Mouse (Mus musculus) thymus, adult 2 months (tissue): ENCODE measurements at regions not wholly inside any gene's neighbourhood (a gene's known extent, or its start where the extent isn't known, plus 50 kb on each side); places are given as distances from the start of the nearest gene placed in this dataset.

ENCODE experiments used
- DNase-seq: peaks from one replicate; pipeline ENCODE4 v3.0.0; 2021
- H3K27ac ChIP-seq: fragments of 200-500 bp; 2 replicates; pipeline ENCODE4 v1.5.1; 2012; ENCODE audit warnings: low read length, control low read depth; ENCODE audit not compliant: control insufficient read depth, insufficient read depth
- H3K27me3 ChIP-seq: fragments of 200-500 bp; 2 replicates; pipeline ENCODE4 v1.6.1; 2012; ENCODE audit warnings: mild to moderate bottlenecking, low read length, moderate library complexity, mixed read lengths; ENCODE audit not compliant: control insufficient read depth, insufficient read depth
- H3K36me3 ChIP-seq: fragments of 200-500 bp; 2 replicates; pipeline ENCODE4 v1.6.1; 2012; ENCODE audit warnings: mild to moderate bottlenecking, low read length, moderate library complexity; ENCODE audit not compliant: control insufficient read depth, insufficient read depth
- H3K4me1 ChIP-seq: fragments of 200-500 bp; replicated peaks from 2 replicates; pipeline ENCODE4 v1.6.1; 2012; ENCODE audit warnings: low read length; ENCODE audit not compliant: control insufficient read depth, insufficient read depth
- H3K4me3 ChIP-seq: fragments of 200-500 bp; 2 replicates; pipeline ENCODE4 v1.5.1; 2012; ENCODE audit warnings: mild to moderate bottlenecking, low read length, control low read depth, moderate library complexity; ENCODE audit not compliant: control insufficient read depth, insufficient read depth
- CTCF ChIP-seq: fragments of 200-500 bp; IDR thresholded peaks from 2 replicates; pipeline ENCODE4 v1.5.1; 2012; ENCODE audit warnings: mild to moderate bottlenecking, control low read depth, low read length, moderate library complexity, borderline replicate concordance; ENCODE audit not compliant: control insufficient read depth, poor library complexity, insufficient read depth; ENCODE audit errors: extremely low read depth
- POLR2A ChIP-seq: fragments of 200-500 bp; IDR thresholded peaks from 2 replicates; pipeline ENCODE4 v1.6.1; 2012; ENCODE audit warnings: mild to moderate bottlenecking, low read length, control low read depth, moderate library complexity; ENCODE audit not compliant: control insufficient read depth, poor library complexity, insufficient read depth; ENCODE audit errors: extremely low read depth
- WGBS: fragments of 180-500 bp; shearing (Covaris S2); methylation state at CpG from one replicate; pipeline ENCODE4 v1.1.7; 2018; 5-methylcytosine and 5-hydroxymethylcytosine counted together

DNA sequence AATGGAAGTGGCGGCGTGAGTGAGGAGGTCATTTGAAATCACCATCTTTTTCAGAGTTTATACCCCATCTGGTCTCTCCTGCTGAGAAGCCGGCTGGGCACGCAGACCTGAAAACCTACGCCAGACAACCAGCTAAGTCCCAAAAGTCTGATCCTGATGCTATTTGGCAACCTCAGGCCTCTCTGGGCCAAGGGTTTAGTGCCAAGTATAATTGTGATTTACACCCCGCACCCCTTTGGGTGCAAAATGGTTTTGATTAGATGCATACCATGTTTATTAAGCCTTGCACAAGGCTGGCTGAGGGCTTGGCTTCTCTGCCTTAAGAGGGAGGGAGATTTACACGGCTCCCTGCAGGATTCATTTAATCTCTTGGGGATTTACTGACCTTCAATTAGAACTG, 383.8 kb downstream of the Med13l start:
- H3K36me3 ChIP-seq = no peaks in the 10 kb centered on the region

DNA sequence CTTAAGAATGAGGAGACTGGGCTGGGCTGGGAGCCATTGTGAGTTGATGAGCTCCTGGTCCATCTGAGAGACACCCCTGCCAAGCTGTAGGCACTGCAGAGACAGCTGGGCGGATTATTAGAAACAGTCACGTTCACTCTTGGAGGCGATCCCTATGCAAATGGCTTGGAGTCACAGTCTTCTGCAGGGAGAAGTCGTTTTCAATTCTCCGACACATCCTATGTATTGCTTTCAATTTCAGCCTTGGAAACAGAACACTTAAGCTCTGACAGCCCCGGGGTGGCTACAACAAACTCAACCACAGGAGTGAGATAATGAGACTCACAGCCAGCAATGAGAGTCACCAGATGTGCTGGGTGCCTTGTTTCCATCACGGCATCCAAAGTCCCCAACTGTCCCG, 385.6 kb downstream of the Med13l start:
- Histone ChIP-seq H3K36me3 (no peaks in the 10 kb centered on the region), H3K4me1 (no peaks in the 10 kb centered on the region), H3K27ac (no peak overlapping the region), H3K27me3 (no peaks in the 10 kb centered on the region), H3K4me3 (no peak overlapping the region)
- no peak for DNase-seq
- TF ChIP-seq POLR2A = no peak
- no peak for TF ChIP-seq CTCF
- 49% methylated on average over 8 of the region's 8 CpGs for WGBS

More for the DNA sequence above, 383.8 kb downstream of the Med13l start:
- Histone ChIP-seq H3K4me3 (no peak overlapping the region), H3K4me1 (no peaks in the 10 kb centered on the region), H3K27ac (no peak overlapping the region), H3K27me3 (no peaks in the 10 kb centered on the region)
- TF ChIP-seq CTCF (no peak), POLR2A (no peak)
- no peak for DNase-seq
- 67% methylated on average over 7 of the region's 7 CpGs for WGBS

DNA sequence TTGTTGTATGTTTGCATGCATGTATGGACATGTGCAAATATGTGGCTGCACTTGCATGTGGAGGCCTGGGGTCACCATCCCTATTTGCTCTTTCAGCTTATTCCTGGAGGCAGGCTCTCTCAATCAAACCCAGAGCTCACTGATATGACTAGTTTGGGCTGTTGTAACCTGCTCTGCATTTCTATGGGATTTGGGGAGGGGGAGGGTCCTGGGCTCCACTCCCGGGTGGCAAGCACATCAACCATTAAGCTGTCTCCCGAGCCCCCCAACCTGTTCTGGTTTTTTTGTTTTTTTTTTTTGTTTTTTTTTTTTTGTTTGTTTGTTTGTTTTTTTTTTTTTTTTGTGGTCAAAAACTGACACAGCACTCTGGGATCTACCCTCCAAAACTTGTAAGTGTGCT, 386.5 kb downstream of the Med13l start:
- no peak for DNase-seq
- Histone ChIP-seq H3K27me3 (no peaks in the 10 kb centered on the region), H3K36me3 (no peaks in the 10 kb centered on the region), H3K4me1 (no peaks in the 10 kb centered on the region), H3K4me3 (no peak overlapping the region), H3K27ac (no peak overlapping the region)
- no peak for TF ChIP-seq CTCF
- no peak for TF ChIP-seq POLR2A
- 66% methylated on average over 2 of the region's 2 CpGs for WGBS

DNA sequence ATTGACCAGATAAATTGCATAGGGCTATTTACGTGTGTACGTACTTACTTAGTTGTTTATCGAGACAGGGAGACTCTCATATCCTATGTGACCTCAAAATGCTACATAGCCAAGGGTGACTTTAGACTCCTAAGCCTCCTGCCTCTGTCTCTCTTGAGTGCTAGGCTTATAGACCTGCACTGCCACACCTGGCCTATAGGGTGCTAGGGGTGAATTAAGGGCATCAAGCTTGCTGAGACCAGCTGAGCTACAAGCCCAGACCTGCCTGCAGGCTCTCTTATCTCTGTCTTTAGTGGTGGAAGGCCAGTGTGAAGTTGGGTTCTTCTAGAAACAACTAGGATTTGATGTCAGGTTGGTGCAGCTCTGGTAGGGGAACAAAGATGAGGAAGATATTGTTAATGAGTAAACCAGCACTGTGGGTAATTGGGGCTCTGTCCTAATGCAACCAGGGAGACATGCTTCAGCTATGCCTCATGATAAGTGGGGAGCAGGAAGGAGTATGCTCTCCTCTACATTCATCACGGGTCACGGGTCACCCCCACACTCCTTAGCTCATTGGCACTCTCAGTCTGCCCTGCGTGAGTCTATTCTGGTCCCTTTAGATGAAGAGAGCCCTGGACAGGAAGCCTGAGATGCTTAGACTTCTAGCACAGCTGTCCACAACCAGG, 387.8 kb downstream of the Med13l start:
- Histone ChIP-seq H3K4me1 (no peaks in the 10 kb centered on the region), H3K27me3 (no peaks in the 10 kb centered on the region), H3K36me3 (no peaks in the 10 kb centered on the region), H3K27ac (no peak overlapping the region), H3K4me3 (no peak overlapping the region)
- WGBS = 94% methylated on average over 6 of the region's 6 CpGs
- TF ChIP-seq CTCF = no peak
- TF ChIP-seq POLR2A = no peak
- no peak for DNase-seq

DNA sequence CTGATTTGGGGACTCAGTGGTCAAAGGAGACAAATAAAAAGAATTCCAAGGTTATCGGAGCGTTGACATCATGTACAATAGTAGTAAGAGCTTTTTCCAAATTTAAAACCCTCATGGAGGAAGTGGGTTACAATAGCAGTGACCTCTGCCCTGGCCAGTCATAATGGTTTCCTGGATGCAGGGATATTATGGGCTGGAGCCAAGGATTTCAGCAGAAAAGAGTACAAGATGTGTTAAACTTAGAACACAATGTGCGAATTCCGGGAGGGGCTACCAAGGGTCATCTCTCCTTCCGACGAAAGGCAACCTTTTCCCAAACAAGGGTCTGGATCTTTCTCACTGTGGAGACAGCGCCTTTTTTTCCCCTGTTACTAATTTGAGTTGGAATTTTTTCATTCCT, 390.6 kb downstream of the Med13l start:
- no peak for DNase-seq
- H3K4me1 ChIP-seq = no peaks in the 10 kb centered on the region
- H3K27me3 ChIP-seq = no peaks in the 10 kb centered on the region
- TF ChIP-seq POLR2A (no peak), CTCF (no peak)
- 43% methylated on average over 7 of the region's 7 CpGs for WGBS
- no peaks in the 10 kb centered on the region for H3K36me3 ChIP-seq
- no peak overlapping the region for H3K27ac ChIP-seq
- H3K4me3 ChIP-seq = no peak overlapping the region

DNA sequence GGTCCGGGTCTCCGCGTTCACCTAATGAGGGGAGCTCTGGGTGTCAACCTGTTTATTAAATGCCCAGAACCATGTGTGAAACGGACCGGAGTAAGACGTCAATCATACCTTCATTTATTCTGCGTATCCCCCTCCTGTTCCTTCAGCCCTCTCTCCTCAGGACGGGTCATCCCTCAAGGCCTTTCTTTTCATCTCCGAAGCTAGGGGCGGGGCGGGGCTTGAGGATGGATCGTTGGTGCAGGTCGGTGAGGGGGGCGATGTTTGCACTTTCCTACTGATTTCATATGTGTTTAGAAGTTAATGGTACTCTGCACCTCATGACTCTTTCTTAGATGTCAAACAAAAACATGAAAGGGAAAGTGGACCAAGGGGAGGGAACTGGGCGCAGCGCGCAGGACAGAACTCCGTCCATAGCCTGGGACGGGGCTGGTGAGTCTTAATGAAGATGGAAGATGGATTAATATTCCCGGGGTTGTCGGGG, 400.1 kb downstream of the Med13l start:
- DNase-seq = no peak
- WGBS = 92% methylated on average over 21 of the region's 21 CpGs
- no peaks in the 10 kb centered on the region for H3K27me3 ChIP-seq
- H3K4me3 ChIP-seq = no peak overlapping the region
- H3K36me3 ChIP-seq = no peaks in the 10 kb centered on the region
- no peak for TF ChIP-seq CTCF
- TF ChIP-seq POLR2A = no peak
- H3K27ac ChIP-seq = no peak overlapping the region
- H3K4me1 ChIP-seq = no peaks in the 10 kb centered on the region

DNA sequence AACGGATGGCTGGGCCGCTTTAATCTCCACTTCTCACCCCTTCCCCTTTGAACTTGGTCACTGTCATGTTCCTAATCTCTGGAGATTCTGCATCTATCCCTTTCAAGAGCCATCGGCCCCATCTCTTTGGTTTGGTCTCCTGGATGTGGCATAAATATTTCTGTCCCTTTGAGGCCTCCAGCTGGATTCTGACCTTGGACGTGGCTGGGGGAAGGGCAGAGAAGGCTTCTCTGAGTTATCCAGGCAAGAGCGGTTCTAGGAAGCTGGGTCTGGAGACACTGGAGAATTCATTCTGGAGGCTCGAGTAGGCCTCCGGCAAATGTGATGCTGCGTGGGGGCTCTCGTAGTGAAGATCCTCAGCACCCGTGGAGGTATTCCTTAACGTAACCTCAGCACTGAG, 400.6 kb downstream of the Med13l start:
- DNase-seq = no peak
- WGBS = 94% methylated on average over 11 of the region's 11 CpGs

More for the DNA sequence above, 400.6 kb downstream of the Med13l start:
- Histone ChIP-seq H3K36me3 (no peaks in the 10 kb centered on the region), H3K4me3 (no peak overlapping the region), H3K27me3 (no peaks in the 10 kb centered on the region), H3K4me1 (no peaks in the 10 kb centered on the region), H3K27ac (no peak overlapping the region)
- TF ChIP-seq CTCF (no peak), POLR2A (no peak)
